Mouse (Mus musculus): ENCODE results near the gene Rnf213. TPM values are rescaled to one million over a fixed set of nuclear protein-coding genes. Genes with fewer than 3 reads are reported as not detected.

Gene Rnf213
- polyA plus RNA-seq, 1 experiment from 2014 or later = 20.2 TPM

GRCm38 (mm10) chr11:119434316-119434715 is 41.4 kb downstream of the Rnf213 start:
- no peak for DNase-seq (ENCODE audit: low spot score)

DNA sequence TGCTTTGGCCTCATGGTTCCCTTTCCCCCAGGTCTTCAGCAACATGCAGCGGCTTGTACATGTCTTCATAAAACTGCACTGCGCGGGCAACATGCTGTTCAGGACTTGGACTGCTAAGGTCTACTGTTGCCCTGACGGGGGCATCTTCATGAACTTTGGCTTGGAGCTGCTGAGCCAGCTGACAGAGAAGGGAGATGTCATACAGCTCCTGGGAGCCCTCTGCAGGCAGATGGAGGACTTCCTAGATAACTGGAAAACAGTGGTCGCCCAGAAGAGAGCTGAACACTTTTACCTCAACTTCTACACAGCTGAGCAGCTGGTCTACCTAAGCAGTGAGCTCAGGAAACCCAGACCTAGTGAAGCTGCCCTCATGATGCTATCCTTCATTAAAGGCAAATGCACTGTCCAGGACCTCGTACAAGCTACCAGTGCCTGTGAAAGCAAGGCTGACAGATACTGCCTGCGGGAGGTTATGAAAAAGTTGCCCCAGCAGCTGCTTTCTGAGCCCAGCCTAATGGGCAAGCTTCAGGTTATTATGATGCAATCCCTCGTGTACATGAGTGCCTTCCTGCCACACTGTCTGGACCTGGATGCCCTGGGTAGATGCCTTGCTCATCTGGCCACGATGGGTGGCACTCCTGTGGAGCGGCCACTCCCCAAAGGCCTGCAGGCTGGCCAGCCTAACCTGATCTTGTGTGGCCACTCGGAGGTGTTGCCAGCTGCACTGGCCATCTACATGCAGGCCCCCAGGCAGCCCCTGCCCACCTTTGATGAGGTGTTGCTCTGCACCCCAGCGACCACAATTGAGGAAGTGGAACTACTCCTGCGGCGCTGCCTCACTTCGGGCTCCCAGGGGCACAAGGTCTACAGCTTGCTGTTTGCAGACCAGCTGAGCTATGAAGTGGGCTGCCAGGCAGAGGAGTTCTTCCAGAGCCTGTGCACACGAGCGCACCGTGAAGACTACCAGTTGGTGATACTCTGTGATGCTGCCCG is 43.3 kb downstream of the Rnf213 start:
- peak; percentile 70 for DNase-seq (ENCODE audit: low spot score)

GRCm38 (mm10) chr11:119438776-119439175 is 45.9 kb downstream of the Rnf213 start:
- no peak for DNase-seq (ENCODE audit: low spot score)

DNA sequence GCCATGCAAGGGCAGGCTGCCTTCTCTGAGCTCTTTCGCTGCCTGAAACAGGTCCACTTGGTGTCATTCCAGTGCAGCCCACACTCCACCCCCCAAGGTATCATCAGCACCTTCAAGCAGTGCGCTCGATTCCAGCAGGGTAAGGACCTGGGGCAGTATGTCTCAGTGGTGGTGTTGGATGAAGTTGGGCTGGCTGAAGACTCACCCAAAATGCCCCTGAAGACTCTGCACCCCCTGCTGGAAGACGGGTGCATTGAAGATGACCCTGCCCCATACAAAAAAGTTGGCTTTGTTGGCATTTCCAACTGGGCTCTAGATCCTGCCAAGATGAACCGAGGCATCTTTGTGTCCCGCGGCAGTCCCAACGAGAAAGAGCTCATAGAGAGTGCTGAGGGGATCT is 49.3 kb downstream of the Rnf213 start:
- peak; percentile 22 for DNase-seq (ENCODE audit: low spot score)

GRCm38 (mm10) chr11:119443442-119443841 is 50.5 kb downstream of the Rnf213 start:
- DNase-seq (ENCODE audit: low spot score) = no peak

- no peak for DNase-seq (ENCODE audit: low spot score)
These were observed 63.2 kb downstream of the Rnf213 start for GRCm38 (mm10) chr11:119456097-119456496.

DNA sequence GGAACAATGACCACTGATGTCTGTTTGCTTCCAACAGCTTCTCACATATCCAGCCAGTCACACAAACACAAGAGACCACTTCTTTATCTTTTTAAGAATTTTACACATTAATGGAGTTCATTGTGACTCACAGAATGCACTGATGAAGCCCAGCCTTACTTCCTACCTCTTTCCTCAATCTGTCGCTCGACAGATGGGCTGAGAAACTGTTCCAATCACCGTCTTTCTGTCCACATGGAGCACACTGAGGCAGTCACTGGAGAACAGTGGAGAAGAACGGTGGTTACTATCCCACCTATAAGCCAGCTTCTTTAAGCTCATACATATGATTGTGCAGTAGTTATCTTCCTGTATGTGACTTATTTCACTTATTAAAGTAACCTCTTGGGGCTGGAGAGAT is 85.0 kb downstream of the Rnf213 start:
- no peak for DNase-seq (ENCODE audit: low spot score)

DNA sequence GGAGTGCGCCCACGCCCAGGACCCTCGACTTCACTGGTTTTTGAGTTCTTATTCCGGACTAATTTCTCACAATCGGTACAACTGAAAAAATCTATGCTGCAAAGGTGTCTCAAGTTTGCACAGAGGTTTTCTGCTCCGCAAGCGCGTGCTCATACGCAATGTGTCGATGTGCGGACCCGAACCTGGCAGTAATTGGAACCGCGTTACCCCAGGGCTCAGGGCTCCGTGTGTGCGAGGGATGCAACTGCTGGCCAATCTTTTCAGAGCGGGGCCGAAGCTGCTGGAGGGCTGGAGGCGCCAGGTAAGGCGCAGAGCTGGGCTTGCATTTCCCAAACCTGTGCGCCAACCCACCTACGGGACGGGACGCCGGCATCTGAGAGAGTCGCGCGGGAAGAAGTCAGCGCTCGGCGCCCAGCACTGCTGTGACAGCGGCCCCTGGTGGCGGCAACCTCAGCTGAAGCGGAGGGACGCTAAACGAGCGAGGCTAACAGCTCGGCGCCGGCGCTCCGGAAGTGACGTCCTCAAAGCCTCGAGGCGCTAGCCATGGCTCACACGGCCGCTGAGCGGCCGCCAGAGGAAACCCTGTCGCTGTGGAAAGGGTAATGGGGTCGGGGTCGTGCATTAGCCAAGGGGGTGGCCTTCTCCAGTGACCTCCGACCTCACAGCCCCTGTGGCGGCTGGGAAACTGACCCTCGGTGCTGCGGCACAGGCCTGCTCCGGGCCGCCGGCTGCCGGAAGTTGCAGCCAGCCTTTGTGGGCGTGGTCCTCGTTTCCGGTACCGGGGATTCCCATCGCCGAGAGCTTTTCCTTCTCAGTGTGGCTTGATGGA is 98.2 kb downstream of the Rnf213 start, which contains the start of gene Endov:
Gene Endov, plus strand, starts transcription at position 487 of the 829 bp plus-strand sequence.
- DNase-seq (ENCODE audit: low spot score) = peak; percentile 98

DNA sequence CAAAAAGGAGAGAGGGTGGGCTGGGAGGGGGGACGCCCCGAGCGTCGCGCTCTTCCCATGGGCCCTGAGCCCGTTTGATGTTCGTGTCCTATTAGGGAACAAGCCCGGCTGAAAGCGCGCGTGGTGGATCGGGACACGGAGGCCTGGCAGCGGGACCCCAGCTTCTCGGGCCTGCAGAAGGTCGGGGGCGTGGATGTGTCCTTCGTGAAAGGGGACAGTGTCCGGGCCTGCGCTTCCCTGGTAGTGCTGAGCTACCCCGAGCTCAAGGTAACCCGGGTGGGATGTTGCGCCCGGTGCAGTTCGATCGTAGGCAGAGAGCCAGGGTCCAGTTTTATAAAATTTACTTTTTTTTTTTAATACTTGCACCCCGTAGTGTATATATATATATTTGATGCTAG is 98.8 kb downstream of the Rnf213 start:
- no peak for DNase-seq (ENCODE audit: low spot score)

GRCm38 (mm10) chr11:119492830-119493229 is 99.9 kb downstream of the Rnf213 start:
- no peak for DNase-seq (ENCODE audit: low spot score)

DNA sequence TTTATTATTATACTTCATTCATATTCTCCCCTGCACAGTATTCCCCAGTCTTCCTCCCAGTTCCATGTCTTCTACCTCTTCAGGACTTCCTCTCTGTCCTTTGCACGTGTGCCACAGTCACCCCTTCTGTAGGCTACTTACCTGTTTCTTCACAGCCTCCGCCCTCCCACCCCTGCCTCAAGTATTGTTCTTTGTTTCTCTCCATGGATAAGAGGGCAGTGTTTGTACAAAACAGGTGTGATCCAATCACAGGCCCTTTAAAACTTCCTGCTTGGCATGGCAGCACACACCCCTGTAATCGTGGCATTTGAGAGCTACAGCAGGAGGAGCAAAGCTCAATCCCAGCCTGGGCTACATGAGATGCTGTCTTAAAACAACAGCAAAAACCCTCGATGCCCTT is 100.6 kb downstream of the Rnf213 start:
- no peak for DNase-seq (ENCODE audit: low spot score)

DNA sequence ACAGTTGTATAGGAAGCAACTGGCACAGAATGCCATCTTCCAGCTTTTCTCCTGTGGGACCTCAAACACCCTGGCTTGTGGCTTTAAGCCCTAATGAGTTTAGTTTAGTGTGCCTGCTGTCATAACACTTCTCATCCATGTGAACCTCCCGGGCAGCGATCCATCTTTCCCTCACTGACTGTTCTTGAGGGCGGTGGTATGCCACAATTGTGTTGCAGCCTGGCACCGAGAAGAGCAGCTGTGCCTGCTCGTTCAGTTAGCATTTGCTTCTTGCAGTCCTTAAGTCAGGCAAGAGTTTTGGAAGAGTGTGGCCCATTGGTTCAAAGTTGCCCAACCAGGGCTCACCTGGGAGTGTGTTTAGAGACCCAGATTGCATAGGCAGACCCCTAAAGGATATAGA is 103.2 kb downstream of the Rnf213 start:
- no peak for DNase-seq (ENCODE audit: low spot score)

DNA sequence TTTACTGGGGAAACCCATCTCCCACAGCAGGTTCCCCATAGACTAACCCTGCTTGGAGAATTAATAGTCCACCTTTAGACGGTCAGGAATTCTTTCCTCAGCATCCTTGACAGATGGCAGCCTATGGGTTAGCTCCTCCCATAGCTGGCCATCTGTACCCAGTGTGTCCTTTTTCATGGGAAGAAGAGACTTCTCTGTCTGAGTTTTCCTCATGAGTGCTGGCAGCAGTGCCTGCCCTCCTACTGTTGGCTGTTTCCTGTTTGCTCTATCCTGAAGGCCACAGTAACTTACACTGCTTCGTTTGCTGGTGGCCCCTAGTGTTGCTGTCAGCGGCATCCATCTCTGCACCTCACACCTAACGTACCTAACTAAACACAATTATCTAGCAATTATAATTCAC is 104.6 kb downstream of the Rnf213 start:
- DNase-seq (ENCODE audit: low spot score) = no peak

- no peak for DNase-seq (ENCODE audit: low spot score)
These were observed 106.4 kb downstream of the Rnf213 start for GRCm38 (mm10) chr11:119499297-119499696.

DNA sequence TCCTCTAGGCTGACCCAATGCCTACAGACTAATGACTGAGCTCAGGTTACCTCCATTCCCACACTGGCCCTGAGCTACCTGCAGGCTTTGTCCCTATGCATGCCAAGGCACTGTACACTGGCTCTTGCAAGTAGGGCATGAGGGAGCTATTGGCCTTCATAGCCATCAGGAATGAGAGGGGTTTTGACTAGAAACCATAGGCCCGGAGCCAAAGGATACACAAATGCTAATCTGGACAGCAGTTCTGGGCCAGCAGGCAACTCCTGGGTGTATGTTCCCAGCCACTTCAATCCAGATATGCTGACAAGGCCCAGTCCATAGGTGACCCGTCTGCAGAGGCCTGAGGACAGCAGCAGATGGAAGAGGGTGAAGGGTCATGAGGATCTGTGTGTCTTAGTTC is 107.1 kb downstream of the Rnf213 start:
- DNase-seq (ENCODE audit: low spot score) = no peak

- peak; percentile 58 for DNase-seq (ENCODE audit: low spot score)
These were observed 110.8 kb downstream of the Rnf213 start for GRCm38 (mm10) chr11:119503675-119504074.

DNA sequence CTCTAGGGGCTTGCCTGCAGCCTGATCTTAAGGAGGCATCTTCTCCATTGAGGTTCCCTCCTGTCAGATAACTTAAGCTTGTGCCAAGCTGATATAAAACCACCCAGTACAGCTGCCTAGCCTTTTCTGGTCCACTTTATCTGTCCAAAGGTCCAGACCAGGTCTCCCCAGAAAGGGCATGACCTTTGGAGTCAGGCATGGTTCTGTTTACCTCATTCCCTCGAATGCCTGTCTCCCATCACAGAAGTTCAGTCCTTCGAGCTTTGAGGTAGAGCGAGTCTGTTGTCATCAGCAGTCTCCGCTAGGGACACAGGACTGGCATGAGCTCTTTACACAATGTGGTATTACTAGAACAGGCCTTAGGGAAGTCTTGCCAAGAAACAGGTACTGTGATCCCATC is 113.5 kb downstream of the Rnf213 start:
- DNase-seq (ENCODE audit: low spot score) = no peak

DNA sequence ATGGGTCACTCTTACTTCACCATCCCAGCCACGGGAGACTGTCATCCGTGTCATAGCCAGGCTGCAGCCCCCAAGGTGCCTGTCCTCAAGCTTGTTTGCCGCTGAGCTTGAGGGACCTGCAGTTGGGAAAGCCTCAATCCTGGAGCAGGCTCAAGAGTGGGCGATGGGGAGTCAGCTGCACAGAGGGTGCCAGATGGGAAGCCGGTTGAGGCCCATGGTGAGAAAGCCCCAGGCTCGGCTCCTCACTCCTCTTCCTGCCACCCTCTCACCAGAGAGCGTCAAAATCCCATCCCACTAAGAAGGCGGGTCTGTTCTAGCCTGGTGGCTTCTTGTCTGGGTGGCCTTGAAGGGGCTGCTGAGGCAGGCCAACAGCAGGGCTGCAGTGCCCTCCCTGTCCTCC is 114.9 kb downstream of the Rnf213 start:
- no peak for DNase-seq (ENCODE audit: low spot score)

- DNase-seq (ENCODE audit: low spot score) = no peak
These were observed 116.4 kb downstream of the Rnf213 start for GRCm38 (mm10) chr11:119509165-119509776.

DNA sequence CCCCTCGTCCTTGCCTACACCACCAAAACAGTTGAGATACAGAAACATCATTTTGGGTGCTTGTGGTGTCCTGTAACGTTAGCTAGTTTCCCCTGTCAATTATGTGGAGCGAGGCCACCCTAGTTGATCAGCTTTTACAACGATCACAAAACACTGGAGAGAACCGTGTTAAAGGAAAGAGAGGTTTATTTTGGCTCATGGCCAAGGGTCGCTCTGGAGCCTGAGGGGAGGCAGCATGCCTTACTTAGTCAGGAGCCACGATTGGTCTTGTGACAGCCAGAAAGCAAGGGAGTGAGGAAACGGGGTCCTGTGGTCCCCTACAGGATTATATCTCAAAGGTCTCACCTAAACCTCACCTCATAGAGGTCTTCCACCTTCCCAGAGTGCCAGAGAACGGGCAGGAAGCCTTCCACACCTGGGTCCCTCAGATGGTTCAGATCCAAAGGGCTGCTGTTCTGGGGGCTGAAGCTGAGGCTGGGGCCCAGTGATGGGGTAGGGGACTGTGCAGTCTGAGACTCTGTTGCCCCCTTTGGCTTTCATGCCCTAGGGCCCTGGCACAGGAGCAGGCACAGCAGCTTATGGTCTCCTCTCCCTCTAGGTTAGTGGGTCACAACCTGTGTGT is 120.2 kb downstream of the Rnf213 start:
- no peak for DNase-seq (ENCODE audit: low spot score)
